Mouse (Mus musculus): ENCODE results near the gene Klf11. TPM values are rescaled to one million over a fixed set of nuclear protein-coding genes. Genes with fewer than 3 reads are reported as not detected.
A peak's percentile ranks its signal among the peaks of the same experiment; 100 is the strongest.
"Not testable (repeated sequence)": the region's sequence is repeated elsewhere in the genome, so short reads cannot be mapped to it uniquely, and the experiment has no call there.

The Klf11 gene
- polyA plus RNA-seq, 1 experiment from 2014 or later, result 15.9 TPM

DNA sequence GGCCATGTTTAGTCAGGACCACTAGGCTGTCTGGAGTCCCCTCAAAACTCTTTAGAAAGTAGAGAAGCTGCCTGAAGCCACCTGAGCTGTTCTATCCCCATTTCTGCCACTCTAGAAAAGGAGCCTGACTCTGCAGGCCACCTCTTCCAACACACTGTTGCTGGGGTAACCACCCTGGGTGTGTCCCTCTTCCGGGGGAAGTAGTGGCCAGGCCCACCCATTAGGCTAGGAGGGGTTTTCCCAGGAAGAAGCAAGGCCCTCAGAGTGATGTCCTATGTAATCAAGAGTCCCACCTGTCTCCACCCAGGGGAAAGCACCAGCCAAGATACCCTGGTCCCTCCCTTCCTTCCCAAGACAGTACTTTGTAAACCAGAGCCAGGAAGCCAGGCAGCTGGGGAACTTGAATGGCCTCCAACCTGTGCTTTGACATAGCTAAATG is 17.3 kb upstream of the Klf11 start:
- 0 out of 2 replicates have a peak, but pooled peaks cover 3% of the 10 kb centered on the region for H3K4me1 ChIP-seq (replicated peaks)
- no peak for ATAC-seq (ENCODE audit: low FRiP score)
- H3K9me3 ChIP-seq, result no peaks in the 10 kb centered on the region
- no peak overlapping the region for H3K4me3 ChIP-seq
- no peaks in the 10 kb centered on the region for H3K27me3 ChIP-seq
- WGBS, result 80% methylated on average over 1 of the region's 1 CpGs
- no peak overlapping the region for H3K9ac ChIP-seq
- H3K36me3 ChIP-seq, result no peaks in the 10 kb centered on the region
- H3K4me2 ChIP-seq, result no peak overlapping the region
- H3K27ac ChIP-seq, result no peak overlapping the region

- Histone ChIP-seq H3K9ac (no peak overlapping the region), H3K27ac (no peak overlapping the region), H3K4me1 (replicated peaks) (0 out of 2 replicates have a peak, but pooled peaks cover 3% of the 10 kb centered on the region), H3K9me3 (no peaks in the 10 kb centered on the region), H3K36me3 (no peaks in the 10 kb centered on the region), H3K27me3 (no peaks in the 10 kb centered on the region), H3K4me2 (no peak overlapping the region), H3K4me3 (no peak overlapping the region)
- 85% methylated on average over 4 of the region's 4 CpGs for WGBS
- no peak for ATAC-seq (ENCODE audit: low FRiP score)
Observed at GRCm38 (mm10) chr12:24634212-24634611, 16.9 kb upstream of the Klf11 start.

DNA sequence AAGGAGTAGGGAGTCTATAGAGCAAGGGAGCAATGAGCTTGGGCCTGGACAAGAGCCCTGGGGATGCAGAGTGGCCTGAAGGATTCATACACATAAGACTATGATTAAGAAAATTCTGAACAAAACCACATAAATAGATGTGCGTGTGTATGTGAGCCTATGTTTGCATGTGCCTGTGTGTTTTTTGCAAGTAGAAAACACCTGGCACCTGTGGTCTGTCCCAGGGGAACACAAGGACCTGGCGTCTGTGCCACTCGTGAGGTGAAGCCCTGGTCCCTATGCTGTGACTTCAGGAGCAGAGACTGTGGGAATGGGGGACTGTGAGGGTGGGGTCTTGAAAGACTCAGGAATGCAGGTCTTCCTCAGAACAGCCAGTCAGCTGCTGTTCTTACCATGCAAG is 16.4 kb upstream of the Klf11 start:
- no peak for ATAC-seq (ENCODE audit: low FRiP score)
- Histone ChIP-seq H3K4me1 (replicated peaks) (0 out of 2 replicates have a peak, but pooled peaks cover 3% of the 10 kb centered on the region), H3K27ac (no peak overlapping the region), H3K9me3 (no peaks in the 10 kb centered on the region), H3K27me3 (no peaks in the 10 kb centered on the region), H3K36me3 (no peaks in the 10 kb centered on the region), H3K4me3 (no peak overlapping the region), H3K4me2 (no peak overlapping the region), H3K9ac (no peak overlapping the region)
- WGBS, result 91% methylated on average over 3 of the region's 3 CpGs

- H3K9me3 ChIP-seq; H3K4me2 ChIP-seq; H3K27ac ChIP-seq; ATAC-seq (ENCODE audit: low FRiP score); H3K4me1 ChIP-seq (replicated peaks); H3K36me3 ChIP-seq; H3K4me3 ChIP-seq; H3K9ac ChIP-seq; H3K27me3 ChIP-seq: not testable (repeated sequence)
- 96% methylated on average over 10 of the region's 10 CpGs for WGBS
Observed at GRCm38 (mm10) chr12:24638787-24639186, 12.3 kb upstream of the Klf11 start.

DNA sequence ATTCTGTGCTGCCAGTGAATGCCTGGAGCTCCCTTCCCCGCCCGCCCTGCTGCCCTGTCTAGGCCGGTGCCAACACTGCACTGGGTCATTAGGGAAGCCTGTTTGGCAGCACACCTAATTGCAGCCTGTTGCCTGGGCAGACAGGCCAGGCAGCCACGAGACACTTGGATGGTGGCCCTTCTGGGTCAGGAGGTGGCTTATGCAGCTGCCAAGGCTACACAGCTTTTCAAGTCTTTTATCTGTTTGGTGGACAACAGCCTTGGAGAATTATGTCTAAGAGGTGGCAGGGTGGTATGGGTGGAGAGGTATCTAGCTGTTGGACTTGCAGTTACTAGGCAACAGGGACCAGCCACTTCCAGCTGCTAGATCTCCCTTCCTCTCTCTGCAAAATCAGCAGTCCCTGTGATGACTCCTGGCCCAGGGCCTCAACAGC is 8.7 kb upstream of the Klf11 start:
- H3K4me2 ChIP-seq, result no peak overlapping the region
- 0 out of 2 replicates have a peak, but pooled peaks cover 2% of the 10 kb centered on the region for H3K27me3 ChIP-seq
- no peaks in the 10 kb centered on the region for H3K9me3 ChIP-seq
- peak; percentile 93 for ATAC-seq (ENCODE audit: low FRiP score)
- peaks cover 8% of the 10 kb centered on the region; the same call in 1 of the 2 replicates for H3K4me1 ChIP-seq (replicated peaks)
- H3K27ac ChIP-seq, result peak overlapping the region; percentile 44
- H3K4me3 ChIP-seq, result no peak overlapping the region
- 65% methylated on average over 4 of the region's 4 CpGs for WGBS
- no peaks in the 10 kb centered on the region for H3K36me3 ChIP-seq
- no peak overlapping the region for H3K9ac ChIP-seq

GRCm38 (mm10) chr12:24644125-24644571 is 6.9 kb upstream of the Klf11 start:
- Histone ChIP-seq H3K36me3 (no peaks in the 10 kb centered on the region), H3K9ac (no peak overlapping the region), H3K27ac (no peak overlapping the region), H3K4me2 (no peak overlapping the region), H3K27me3 (0 out of 2 replicates have a peak, but pooled peaks cover 3% of the 10 kb centered on the region), H3K9me3 (no peaks in the 10 kb centered on the region), H3K4me1 (replicated peaks) (peaks cover 8% of the 10 kb centered on the region; the same call in 1 of the 2 replicates), H3K4me3 (no peak overlapping the region)
- no peak for ATAC-seq (ENCODE audit: low FRiP score)
- WGBS, result 56% methylated on average over 1 of the region's 1 CpGs

DNA sequence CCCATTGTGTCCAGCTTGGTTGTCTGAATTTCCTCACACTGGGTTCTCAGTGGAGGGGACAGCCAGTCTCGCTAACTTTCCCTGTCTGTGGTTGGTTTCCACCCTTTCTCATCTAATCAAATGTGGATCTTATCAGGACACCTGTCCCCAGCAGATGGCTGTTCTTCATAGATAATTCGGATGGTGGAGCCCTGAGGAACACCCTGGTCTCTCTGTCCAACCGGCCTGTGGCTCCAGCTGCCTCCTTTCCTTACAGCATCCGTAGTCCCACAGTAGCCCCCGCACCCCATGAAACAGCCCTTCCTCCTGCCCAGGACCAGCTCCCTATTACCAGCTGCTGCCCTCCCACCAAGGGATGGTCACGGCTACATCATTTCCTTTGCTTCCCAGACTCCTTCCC is 5.2 kb upstream of the Klf11 start:
- no peak overlapping the region for H3K27ac ChIP-seq
- H3K9me3 ChIP-seq, result no peaks in the 10 kb centered on the region
- WGBS, result 84% methylated on average over 6 of the region's 6 CpGs
- H3K4me1 ChIP-seq (replicated peaks), result peaks cover 15% of the 10 kb centered on the region
- no peak overlapping the region for H3K9ac ChIP-seq
- H3K27me3 ChIP-seq, result 0 out of 2 replicates have a peak, but pooled peaks cover 6% of the 10 kb centered on the region
- ATAC-seq (ENCODE audit: low FRiP score), result no peak
- no peaks in the 10 kb centered on the region for H3K36me3 ChIP-seq
- H3K4me3 ChIP-seq, result no peak overlapping the region
- H3K4me2 ChIP-seq, result no peak overlapping the region

- H3K4me1 ChIP-seq (replicated peaks), result peaks cover 21% of the 10 kb centered on the region
- no peaks in the 10 kb centered on the region for H3K9me3 ChIP-seq
- no peak overlapping the region for H3K27ac ChIP-seq
- H3K27me3 ChIP-seq, result 0 out of 2 replicates have a peak, but pooled peaks cover 6% of the 10 kb centered on the region
- WGBS, result 57% methylated on average over 1 of the region's 1 CpGs
- no peak overlapping the region for H3K4me2 ChIP-seq
- ATAC-seq (ENCODE audit: low FRiP score), result no peak
- no peak overlapping the region for H3K9ac ChIP-seq
- no peaks in the 10 kb centered on the region for H3K36me3 ChIP-seq
- H3K4me3 ChIP-seq, result no peak overlapping the region
Observed at GRCm38 (mm10) chr12:24648094-24648493, 3.0 kb upstream of the Klf11 start.

DNA sequence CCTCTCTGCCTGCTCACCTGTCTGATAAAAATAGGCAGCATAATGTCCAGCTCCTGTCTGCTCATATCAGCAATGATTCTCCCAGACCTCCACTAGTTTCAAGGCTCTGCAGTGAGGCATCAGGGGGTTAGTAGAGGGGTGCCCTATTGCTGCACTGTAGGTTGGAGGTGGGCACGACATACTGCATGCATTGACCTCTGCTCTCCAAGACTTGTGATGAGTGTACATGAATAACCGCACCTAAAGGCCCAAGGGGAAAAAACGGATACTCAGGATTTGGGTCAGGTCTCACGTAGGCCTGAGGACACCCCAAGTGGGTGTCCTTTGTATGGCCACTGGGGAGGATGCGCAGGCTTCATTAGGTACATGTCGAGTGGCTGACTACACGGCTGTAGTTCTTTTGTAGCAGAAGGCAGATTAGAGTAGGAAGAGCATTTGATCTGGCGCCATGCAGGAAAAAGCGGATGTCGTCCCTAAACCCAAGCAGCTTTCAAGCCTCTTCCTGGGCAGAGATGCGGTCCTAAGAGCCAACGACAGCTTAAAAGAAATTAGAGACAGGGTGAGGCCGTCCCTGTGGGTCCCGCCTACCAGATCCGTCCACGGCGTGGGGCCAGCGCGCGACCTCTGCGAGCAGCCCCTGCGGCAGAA is 535 bp upstream of the Klf11 start:
- peak overlapping the region; percentile 96 for H3K27ac ChIP-seq
- peaks cover 36% of the 10 kb centered on the region for H3K4me1 ChIP-seq (replicated peaks)
- peak overlapping the region; percentile 91 for H3K9ac ChIP-seq
- WGBS, result 4% methylated on average over 22 of the region's 22 CpGs
- H3K4me3 ChIP-seq, result peak overlapping the region; percentile 80
- H3K27me3 ChIP-seq, result 0 out of 2 replicates have a peak, but pooled peaks cover 6% of the 10 kb centered on the region
- peak overlapping the region; percentile 66 for H3K4me2 ChIP-seq
- peak; percentile 14; the same call in 1 of the 2 replicates for ATAC-seq (ENCODE audit: low FRiP score)
- H3K36me3 ChIP-seq, result peaks cover 22% of the 10 kb centered on the region
- H3K9me3 ChIP-seq, result no peaks in the 10 kb centered on the region

DNA sequence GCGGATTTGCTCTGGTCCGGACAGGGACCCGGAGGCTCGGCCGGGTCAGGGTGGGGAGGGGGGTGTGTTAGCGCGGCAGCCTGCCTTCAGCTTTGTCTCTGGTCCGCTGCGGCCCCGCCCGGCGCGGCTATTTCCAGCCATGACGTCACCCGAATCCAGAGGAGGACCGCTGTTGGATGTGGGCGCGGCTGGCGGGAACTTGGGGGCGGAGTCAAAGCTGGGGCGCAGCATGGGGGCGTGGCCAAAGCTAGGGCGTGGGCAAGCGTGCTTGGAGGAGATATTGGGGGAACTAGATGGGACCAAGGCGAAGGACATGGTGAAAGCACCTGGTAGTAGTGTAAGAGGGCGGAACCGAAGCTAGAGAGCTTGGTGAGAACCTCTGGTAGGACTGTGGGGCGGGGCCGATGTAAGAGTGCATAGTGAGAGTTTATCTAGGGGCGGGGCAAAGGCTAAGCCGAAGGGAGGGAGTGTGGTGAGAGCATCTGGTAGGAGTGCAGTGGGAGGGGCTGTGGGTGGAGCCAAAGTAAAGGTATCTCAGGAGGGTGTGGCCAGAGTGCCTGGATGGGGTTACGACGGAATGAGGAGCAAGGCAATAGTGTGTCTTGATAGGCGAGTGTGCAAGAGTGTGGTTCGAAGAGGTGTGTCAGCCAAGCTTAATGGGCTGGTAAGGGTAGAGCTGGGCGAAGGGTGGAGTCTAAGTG is 718 bp downstream of the Klf11 start:
- no peaks in the 10 kb centered on the region for H3K9me3 ChIP-seq
- H3K4me2 ChIP-seq, result peak overlapping the region; percentile 66
- 0 out of 2 replicates have a peak, but pooled peaks cover 6% of the 10 kb centered on the region for H3K27me3 ChIP-seq
- peak overlapping the region; percentile 91 for H3K9ac ChIP-seq
- H3K4me3 ChIP-seq, result peak overlapping the region; percentile 80
- peak overlapping the region; percentile 96 for H3K27ac ChIP-seq
- peak; percentile 82 for ATAC-seq (ENCODE audit: low FRiP score)
- H3K4me1 ChIP-seq (replicated peaks), result peaks cover 49% of the 10 kb centered on the region
- H3K36me3 ChIP-seq, result peaks cover 34% of the 10 kb centered on the region
- WGBS, result 2% methylated on average over 36 of the region's 36 CpGs

- ATAC-seq (ENCODE audit: low FRiP score), result no peak
- no peak overlapping the region for H3K27ac ChIP-seq
- WGBS, result 76% methylated on average over 16 of the region's 16 CpGs
- peaks cover 68% of the 10 kb centered on the region for H3K4me1 ChIP-seq (replicated peaks)
- H3K36me3 ChIP-seq, result peaks cover 53% of the 10 kb centered on the region
- H3K4me2 ChIP-seq, result no peak overlapping the region
- no peaks in the 10 kb centered on the region for H3K9me3 ChIP-seq
- 0 out of 2 replicates have a peak, but pooled peaks cover 4% of the 10 kb centered on the region for H3K27me3 ChIP-seq
- no peak overlapping the region for H3K9ac ChIP-seq
- H3K4me3 ChIP-seq, result no peak overlapping the region
Observed at GRCm38 (mm10) chr12:24654065-24654862, 3.2 kb downstream of the Klf11 start.

GRCm38 (mm10) chr12:24656436-24656835 is 5.4 kb downstream of the Klf11 start:
- Histone ChIP-seq H3K9ac (peak overlapping the region; percentile 55), H3K9me3 (no peaks in the 10 kb centered on the region), H3K27me3 (no peaks in the 10 kb centered on the region), H3K4me2 (peak overlapping the region; percentile 40), H3K4me3 (peak overlapping the region; percentile 12), H3K4me1 (replicated peaks) (peaks cover 61% of the 10 kb centered on the region), H3K36me3 (peaks cover 66% of the 10 kb centered on the region), H3K27ac (peak overlapping the region; percentile 35; the same call in 1 of the 2 replicates)
- ATAC-seq (ENCODE audit: low FRiP score), result no peak
- WGBS, result 66% methylated on average over 3 of the region's 3 CpGs
